Mouse (Mus musculus): Measurements from ENCODE around the gene Atp6v0e. TPM values are rescaled to one million over a fixed set of nuclear protein-coding genes. Genes with fewer than 3 reads are reported as not detected.

The Atp6v0e gene
- total RNA-seq, 1 experiment from 2014 or later, result 314 TPM

- ATAC-seq (replicated peaks; ENCODE audit: insufficient number of reproducible peaks, low FRiP score, low TSS enrichment, poor library complexity, severe bottlenecking), result peak; percentile 90
Observed at GRCm38 (mm10) chr17:26676252-26676615, 13.2 kb downstream of the Atp6v0e start.

GRCm38 (mm10) chr17:26676616-26677376 is 13.8 kb downstream of the Atp6v0e start:
- ATAC-seq (replicated peaks; ENCODE audit: insufficient number of reproducible peaks, low FRiP score, low TSS enrichment, poor library complexity, severe bottlenecking), result peak; percentile 23

- ATAC-seq (replicated peaks; ENCODE audit: insufficient number of reproducible peaks, low FRiP score, low TSS enrichment, poor library complexity, severe bottlenecking), result no peak
Observed at GRCm38 (mm10) chr17:26677711-26678637, 14.9 kb downstream of the Atp6v0e start.

- no peak for ATAC-seq (replicated peaks; ENCODE audit: insufficient number of reproducible peaks, low FRiP score, low TSS enrichment, poor library complexity, severe bottlenecking)
Observed at GRCm38 (mm10) chr17:26681276-26681675, 18.2 kb downstream of the Atp6v0e start.

GRCm38 (mm10) chr17:26686334-26687000 is 23.4 kb downstream of the Atp6v0e start:
- ATAC-seq (replicated peaks; ENCODE audit: insufficient number of reproducible peaks, low FRiP score, low TSS enrichment, poor library complexity, severe bottlenecking), result no peak

GRCm38 (mm10) chr17:26688795-26689735 is 26.0 kb downstream of the Atp6v0e start:
- ATAC-seq (replicated peaks; ENCODE audit: insufficient number of reproducible peaks, low FRiP score, low TSS enrichment, poor library complexity, severe bottlenecking), result no peak

GRCm38 (mm10) chr17:26689810-26690209 is 26.8 kb downstream of the Atp6v0e start:
- no peak for ATAC-seq (replicated peaks; ENCODE audit: insufficient number of reproducible peaks, low FRiP score, low TSS enrichment, poor library complexity, severe bottlenecking)

- ATAC-seq (replicated peaks; ENCODE audit: insufficient number of reproducible peaks, low FRiP score, low TSS enrichment, poor library complexity, severe bottlenecking), result no peak
Observed at GRCm38 (mm10) chr17:26690236-26690635, 27.2 kb downstream of the Atp6v0e start.

GRCm38 (mm10) chr17:26691110-26691509 is 28.1 kb downstream of the Atp6v0e start:
- no peak for ATAC-seq (replicated peaks; ENCODE audit: insufficient number of reproducible peaks, low FRiP score, low TSS enrichment, poor library complexity, severe bottlenecking)

GRCm38 (mm10) chr17:26693424-26693823 is 30.4 kb downstream of the Atp6v0e start:
- ATAC-seq (replicated peaks; ENCODE audit: insufficient number of reproducible peaks, low FRiP score, low TSS enrichment, poor library complexity, severe bottlenecking), result no peak

- no peak for ATAC-seq (replicated peaks; ENCODE audit: insufficient number of reproducible peaks, low FRiP score, low TSS enrichment, poor library complexity, severe bottlenecking)
Observed at GRCm38 (mm10) chr17:26694171-26694570, 31.1 kb downstream of the Atp6v0e start.

- no peak for ATAC-seq (replicated peaks; ENCODE audit: insufficient number of reproducible peaks, low FRiP score, low TSS enrichment, poor library complexity, severe bottlenecking)
Observed at GRCm38 (mm10) chr17:26695193-26695592, 32.2 kb downstream of the Atp6v0e start.

GRCm38 (mm10) chr17:26698846-26699245 is 35.8 kb downstream of the Atp6v0e start:
- ATAC-seq (replicated peaks; ENCODE audit: insufficient number of reproducible peaks, low FRiP score, low TSS enrichment, poor library complexity, severe bottlenecking), result peak; percentile 62

GRCm38 (mm10) chr17:26699819-26700616 is 37.0 kb downstream of the Atp6v0e start:
- ATAC-seq (replicated peaks; ENCODE audit: insufficient number of reproducible peaks, low FRiP score, low TSS enrichment, poor library complexity, severe bottlenecking), result no peak

GRCm38 (mm10) chr17:26701565-26701964 is 38.5 kb downstream of the Atp6v0e start:
- ATAC-seq (replicated peaks; ENCODE audit: insufficient number of reproducible peaks, low FRiP score, low TSS enrichment, poor library complexity, severe bottlenecking), result no peak

- no peak for ATAC-seq (replicated peaks; ENCODE audit: insufficient number of reproducible peaks, low FRiP score, low TSS enrichment, poor library complexity, severe bottlenecking)
Observed at GRCm38 (mm10) chr17:26702621-26703020, 39.6 kb downstream of the Atp6v0e start.

GRCm38 (mm10) chr17:26703671-26704070 is 40.6 kb downstream of the Atp6v0e start:
- ATAC-seq (replicated peaks; ENCODE audit: insufficient number of reproducible peaks, low FRiP score, low TSS enrichment, poor library complexity, severe bottlenecking), result no peak
